In genomic region chr2:118728337-118728736, GRCm38 (mm10) we compare ENCODE assay signal across 8 mouse cellular contexts. TPM values are rescaled to one million over a fixed set of nuclear protein-coding genes. Genes with fewer than 3 reads are reported as not detected.
DNase-seq lines count a peak whose midpoint lies in the region; ATAC-seq and TF ChIP-seq lines count a peak whose summit lies in the region.

Gene Plcb2 (minus strand): TSS chr2:118728438.

- H3K4me3 ChIP-seq in heart, embryonic 14.5 days (ENCODE audit: control insufficient read depth in 1 of 2, insufficient read depth in 1 of 2, low read depth in 1 of 2, low read length in 2 of 2): no peak within 1 kb of the TSS
- peak within 1 kb of the TSS; percentile 40 for H3K4me3 ChIP-seq in bone marrow macrophage, adult 2 months (ENCODE audit: insufficient read depth, low read length)
- H3K4me3 ChIP-seq in liver, embryonic 11.5 days (ENCODE audit: low read depth, low read length): peak within 1 kb of the TSS; percentile 30

- peak within 1 kb of the TSS; percentile 15 for H3K4me2 ChIP-seq in heart, embryonic 14.5 days (ENCODE audit: low read length)
- H3K4me2 ChIP-seq in liver, embryonic 11.5 days: peak within 1 kb of the TSS; percentile 42

- peak within 1 kb of the TSS; percentile 28 to 29; a peak in 2 of 4 replicates for H3K27ac ChIP-seq in heart, embryonic 14.5 days (replicated peaks in 1 of 2; ENCODE audit: control insufficient read depth in 1 of 2, insufficient read depth in 1 of 2, low read depth in 2 of 2, low read length in 2 of 2)
- H3K27ac ChIP-seq in bone marrow macrophage, adult 2 months (ENCODE audit: insufficient read depth, low read depth, low read length): no peak within 1 kb of the TSS; the same call in 1 of the 2 replicates
- H3K27ac ChIP-seq in liver, embryonic 11.5 days (ENCODE audit: low read depth, low read length): peak within 1 kb of the TSS; percentile 56; the same call in 1 of the 2 replicates

- no peak for ATAC-seq in heart, embryonic 14.5 days (ENCODE audit: insufficient number of reproducible peaks, insufficient read depth, low FRiP score, low read depth)
- ATAC-seq in liver, embryonic 11.5 days (replicated peaks; ENCODE audit: low FRiP score): peak; percentile 32; the same call in 1 of the 2 replicates
- ATAC-seq in erythroid progenitor cell, adult 5-6 weeks (replicated peaks; ENCODE audit: low FRiP score, poor library complexity, severe bottlenecking): no peak

- no peaks in the 10 kb centered on the region for H3K9me3 ChIP-seq in heart, embryonic 14.5 days (ENCODE audit: control insufficient read depth, low read length)
- H3K9me3 ChIP-seq in liver, embryonic 11.5 days (ENCODE audit: control insufficient read depth, low read length): no peaks in the 10 kb centered on the region

- no peak for TF ChIP-seq CTCF in bone marrow macrophage, adult 2 months (IDR thresholded peaks at IDR 0.05; ENCODE audit: low read depth, low read length)

- H3K36me3 ChIP-seq in heart, embryonic 14.5 days (ENCODE audit: control insufficient read depth, insufficient read depth, low read length): no peaks in the 10 kb centered on the region
- H3K36me3 ChIP-seq in liver, embryonic 11.5 days (ENCODE audit: control insufficient read depth, insufficient read depth, low read length): no peaks in the 10 kb centered on the region

- WGBS in heart, embryonic 14.5 days: 34% methylated on average over 7 of the region's 7 CpGs
- 6% methylated on average over 7 of the region's 7 CpGs for WGBS in liver, embryonic 11.5 days

- peaks cover 13% of the 10 kb centered on the region for H3K27me3 ChIP-seq in heart, embryonic 14.5 days (ENCODE audit: control insufficient read depth, insufficient read depth, low read length)
- H3K27me3 ChIP-seq in liver, embryonic 11.5 days (replicated peaks; ENCODE audit: control insufficient read depth, insufficient read depth, low read length): peaks cover 2% of the 10 kb centered on the region

- DNase-seq in heart, adult 8-10 months (ENCODE audit: low spot score): no peak
- no peak for DNase-seq in liver, embryonic 11.5 days (ENCODE audit: low spot score)
- DNase-seq in spleen, postnatal 14 days (ENCODE audit: low spot score in 2 of 2): peak; percentile 40 to 42
- no peak for DNase-seq in adrenal gland, postnatal 4 days (ENCODE audit: low spot score in 2 of 2)
- DNase-seq in MN1 (ENCODE audit: low spot score): no peak

- H3K9ac ChIP-seq in heart, embryonic 14.5 days (ENCODE audit: low read length): peak within 1 kb of the TSS; percentile 38; the same call in 1 of the 2 replicates
- peak within 1 kb of the TSS; percentile 20 for H3K9ac ChIP-seq in liver, embryonic 11.5 days (ENCODE audit: low read depth, low read length)

- peaks cover 22 to 28% of the 10 kb centered on the region in 2 experiments for H3K4me1 ChIP-seq in heart, embryonic 14.5 days (ENCODE audit: control insufficient read depth in 2 of 2, insufficient read depth in 2 of 2, low read length in 2 of 2)
- peaks cover 29% of the 10 kb centered on the region for H3K4me1 ChIP-seq in bone marrow macrophage, adult 2 months (ENCODE audit: control insufficient read depth, insufficient read depth, low read length)
- H3K4me1 ChIP-seq in liver, embryonic 11.5 days (replicated peaks; ENCODE audit: control insufficient read depth, insufficient read depth, low read length): peaks cover 21% of the 10 kb centered on the region

- TF ChIP-seq POLR2A in bone marrow macrophage, adult 2 months (IDR thresholded peaks at IDR 0.05; ENCODE audit: borderline replicate concordance, low read depth, low read length): 0 out of 2 replicates have a peak, but pooled peaks have one; percentile 9

RNA-seq across cellular contexts. Expression of gene Plcb2, which starts in this region (rescaled TPM):
- polyA plus RNA-seq in heart, embryonic 14.5 days (2014; fragmentation: Nextera tagmentation; extraction: Ambion mirVana): 2.0 and 2.6 TPM in 2 replicates
- total RNA-seq in heart, adult 8-10 months (2022): 1 to 10 TPM; 2.2 to 3.3 (median 2.5) TPM
- 41.1 and 53.8 TPM in 2 replicates for polyA plus RNA-seq in bone marrow macrophage, adult 2 months (2012; ENCODE audit: insufficient read depth, insufficient read length, missing spikeins)
- 2.9 and 3.5 TPM in 2 replicates for polyA plus RNA-seq in liver, embryonic 11.5 days (2014; fragmentation: Nextera tagmentation; extraction: Ambion mirVana)
- 1 to 10 TPM; 2.2 to 2.7 TPM for total RNA-seq in adrenal gland, postnatal 4 days (2021)
- 14.3 and 18.4 TPM in 2 replicates for total RNA-seq in erythroid progenitor cell, adult 5-6 weeks (2015; ENCODE audit: low replicate concordance)
- total RNA-seq in erythroid progenitor cell, adult 5-6 weeks (2017; ENCODE audit: low replicate concordance): 9.8 and 12.3 TPM in 2 replicates

Comparison
In these comparisons a context has a peak if more than half of its experiments do, and no peak if none do; other contexts are left out.
1. H3K4me3 ChIP-seq: peak in bone marrow macrophage, adult 2 months (single experiment) and liver, embryonic 11.5 days (single experiment); none in heart, embryonic 14.5 days (0 of 2).
2. DNase-seq: peak in spleen, postnatal 14 days (2 of 2); none in heart, adult 8-10 months (single experiment), liver, embryonic 11.5 days (single experiment), adrenal gland, postnatal 4 days (0 of 2) and MN1 (single experiment).